Mouse (Mus musculus) leukemia stem cell, adult 10-12 weeks (primary cell): Measurements from ENCODE around the gene Ndel1. TPM values are rescaled to one million over a fixed set of nuclear protein-coding genes. Genes with fewer than 3 reads are reported as not detected.

Source experiments
- polyA plus RNA-seq: library from polyadenylated mRNA; stranded (reverse); fragments of >175 nt; gene quantifications from 2 replicates; pipeline ENCODE4 v1.2.3, GENCODE M21; 2012; ENCODE audit warnings: low replicate concordance

Gene Ndel1
- 50.9 and 83.2 TPM in 2 replicates for polyA plus RNA-seq

GRCm38 (mm10) chr11:68871748-68872147 is at the start of gene Ndel1:
Gene Ndel1 (minus strand): TSS chr11:68871858.

DNA sequence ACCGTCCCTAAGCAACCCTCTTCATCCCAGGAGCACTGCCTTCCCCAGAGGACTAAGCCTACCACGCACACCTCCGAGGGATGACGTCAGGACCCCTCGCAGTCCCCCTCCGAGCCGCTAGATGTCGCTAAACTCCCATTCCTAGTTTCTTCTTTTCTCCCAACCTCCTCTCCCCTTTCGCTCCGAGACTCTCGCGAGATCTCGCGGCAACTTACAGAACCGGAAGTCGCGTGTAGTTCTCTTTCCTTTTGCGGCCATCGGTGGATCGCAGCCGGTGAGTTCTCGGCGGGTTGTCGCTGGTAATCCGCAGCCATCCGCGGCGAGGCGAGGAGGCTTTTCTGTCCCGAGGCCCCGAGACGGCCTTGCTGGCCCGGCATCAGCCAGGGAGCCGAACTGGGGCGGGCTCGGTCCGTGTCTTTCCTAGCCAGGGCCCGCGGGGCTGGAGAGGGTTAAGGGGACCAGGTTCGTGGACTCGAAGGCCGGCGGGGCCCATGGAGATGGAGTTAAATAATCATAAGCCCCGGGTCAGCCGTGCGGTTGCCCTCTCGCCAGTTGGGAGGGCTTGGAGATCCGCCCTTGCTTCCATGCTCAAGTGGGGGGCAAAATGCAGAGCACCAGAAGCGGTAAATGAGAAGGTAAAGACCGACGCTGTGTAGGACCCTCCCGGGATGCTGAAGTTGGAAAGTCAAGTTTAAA is 29.8 kb upstream of the Ndel1 start, which contains the start of gene Rpl26:
Rpl26 (plus strand) TSS at position 233 of the 696 bp plus-strand sequence.

GRCm38 (mm10) chr11:68888253-68888652 is 16.6 kb upstream of the Ndel1 start, which contains the start of gene Rnf222:
Gene Rnf222 (plus strand): TSS chr11:68888553.

Other genes with a start within 250 kb of the Ndel1 start
- 30.1 and 60.1 TPM in 2 replicates for gene Myh10, start 180.3 kb downstream of the Ndel1 start, polyA plus RNA-seq
- gene Rnf222, start 16.7 kb upstream of the Ndel1 start, polyA plus RNA-seq = 0.11 TPM in 1 of 2 replicates, not detected in the other
- gene Rpl26, start 29.7 kb upstream of the Ndel1 start, polyA plus RNA-seq = 24.0 and 24.7 TPM in 2 replicates
- not detected in 2 replicates for gene Odf4, start 55.2 kb upstream of the Ndel1 start, polyA plus RNA-seq
- 3.3 and 5.0 TPM in 2 replicates for gene Arhgef15, start 85.6 kb upstream of the Ndel1 start, polyA plus RNA-seq
- 2.5 and 3.8 TPM in 2 replicates for gene Slc25a35, start 96.3 kb upstream of the Ndel1 start, polyA plus RNA-seq
- gene Rangrf, start 103.3 kb upstream of the Ndel1 start, polyA plus RNA-seq = 7.2 and 18.7 TPM in 2 replicates
- gene Pfas, start 136.6 kb upstream of the Ndel1 start, polyA plus RNA-seq = 16.5 and 37.1 TPM in 2 replicates
- 21.6 and 80.9 TPM in 2 replicates for gene Ctc1, start 144.1 kb upstream of the Ndel1 start, polyA plus RNA-seq
- gene Aurkb, start 173.8 kb upstream of the Ndel1 start, polyA plus RNA-seq = 238 and 240 TPM in 2 replicates
- 21.2 and 47.5 TPM in 2 replicates for gene Borcs6, start 187.9 kb upstream of the Ndel1 start, polyA plus RNA-seq
- 75.9 and 115 TPM in 2 replicates for gene Tmem107, start 198.9 kb upstream of the Ndel1 start, polyA plus RNA-seq
- gene Vamp2, start 216.6 kb upstream of the Ndel1 start, polyA plus RNA-seq = 88.7 and 137 TPM in 2 replicates
- gene Per1, start 223.4 kb upstream of the Ndel1 start, polyA plus RNA-seq = 33.5 and 34.6 TPM in 2 replicates
- 0.37 TPM in 1 of 2 replicates, not detected in the other for gene Hes7, start 248.5 kb upstream of the Ndel1 start, polyA plus RNA-seq